Mouse (Mus musculus) erythroblast, embryonic 14.5 days (primary cell): ENCODE results near the gene 5730522E02Rik.

Experiments
- GATA1 ChIP-seq: IDR thresholded peaks from 2 replicates; pipeline ENCODE4 v1.6.1; 2012; ENCODE audit warnings: low read length, inconsistent platforms, mixed read lengths
- TAL1 ChIP-seq: IDR thresholded peaks from 3 replicates; pipeline ENCODE4 v1.6.1; 2012; ENCODE audit warnings: low read length, inconsistent platforms, mixed read lengths

- no peak for TF ChIP-seq TAL1
- no peak for TF ChIP-seq GATA1
Observed at GRCm38 (mm10) chr11:25770991-25771568, 439.5 kb downstream of the 5730522E02Rik start.
